Mouse (Mus musculus) CH12.LX (cell line): Measurements from ENCODE around the gene Armc5. TPM values are rescaled to one million over a fixed set of nuclear protein-coding genes. Genes with fewer than 3 reads are reported as not detected.

Source experiments
- DNase-seq: peaks from one replicate; pipeline ENCODE4 v3.0.0-alpha.2; 2013; ENCODE audit errors: extremely low read depth
- H3K27ac ChIP-seq: 2 replicates; pipeline ENCODE4 v1.5.1; 2012; ENCODE audit warnings: low read depth, mild to moderate bottlenecking, control low read depth, moderate library complexity; ENCODE audit not compliant: insufficient read depth
- H3K27me3 ChIP-seq: replicated peaks from 2 replicates; pipeline ENCODE3; 2012; ENCODE audit warnings: inconsistent platforms
- H3K36me3 ChIP-seq, 2 experiments: replicated peaks in 1 of 2; 2 replicates each; pipeline versions ENCODE3 to v1.6.1; 2012; ENCODE audit warnings: inconsistent platforms in 1 of 2, low read length in 1 of 2, mild to moderate bottlenecking in 1 of 2, mixed read lengths in 1 of 2, moderate library complexity in 1 of 2; ENCODE audit not compliant: control insufficient read depth in 1 of 2, insufficient read depth in 1 of 2
- H3K4me1 ChIP-seq, 2 experiments: 2 replicates each; pipeline ENCODE4 v1.6.1; 2012; ENCODE audit warnings: inconsistent platforms in 1 of 2, moderate library complexity in 1 of 2; ENCODE audit not compliant: insufficient read depth in 2 of 2, control insufficient read depth in 1 of 2
- H3K4me2 ChIP-seq: 2 replicates; pipeline ENCODE4 v1.6.1; 2012; ENCODE audit warnings: low read depth, mild to moderate bottlenecking, control low read depth; ENCODE audit not compliant: poor library complexity, insufficient read depth, severe bottlenecking
- H3K4me3 ChIP-seq, 3 experiments: fragments of 150-350 bp in 1 of 3; sonication (generic) in 1 of 3; replicated peaks in 1 of 3; 2 replicates each; pipeline versions ENCODE3 to v1.5.1; 2011 to 2012; ENCODE audit warnings: low read depth in 2 of 3, low read length in 2 of 3, mild to moderate bottlenecking in 2 of 3, moderate library complexity in 2 of 3, control low read depth in 1 of 3, improper control_type of control experiment in 1 of 3, inconsistent platforms in 1 of 3, mixed read lengths in 1 of 3; ENCODE audit not compliant: poor library complexity in 1 of 3
- H3K79me2 ChIP-seq: replicated peaks from 2 replicates; pipeline ENCODE4 v1.6.1; 2012; ENCODE audit warnings: mild to moderate bottlenecking, moderate library complexity; ENCODE audit not compliant: control insufficient read depth, poor library complexity, insufficient read depth, severe bottlenecking; ENCODE audit errors: extremely low read depth
- H3K9ac ChIP-seq: 2 replicates; pipeline ENCODE4 v1.6.1; 2012; ENCODE audit warnings: low read depth, mild to moderate bottlenecking, control low read depth, moderate library complexity; ENCODE audit not compliant: insufficient read depth
- H3K9me3 ChIP-seq: replicated peaks from 2 replicates; pipeline ENCODE3; 2012; ENCODE audit warnings: low read length, inconsistent platforms, mixed read lengths
- CTCF ChIP-seq, 2 experiments: IDR thresholded peaks in 1 of 2; conservative IDR thresholded peaks in 1 of 2; 2 replicates each; pipeline ENCODE4 v1.5.1; 2011 to 2012; ENCODE audit warnings: low read depth in 2 of 2, low read length in 2 of 2, improper control_type of control experiment in 1 of 2, inconsistent platforms in 1 of 2, mild to moderate bottlenecking in 1 of 2, moderate library complexity in 1 of 2
- EP300 ChIP-seq: IDR thresholded peaks from 2 replicates; pipeline ENCODE4 v1.6.1; 2011; ENCODE audit warnings: low read length, improper control_type of control experiment
- IRF4 ChIP-seq: IDR thresholded peaks from 2 replicates; pipeline ENCODE4 v1.6.1; 2014; ENCODE audit warnings: low read depth, mild to moderate bottlenecking, inconsistent platforms, low read length, improper control_type of control experiment
- JUN ChIP-seq: IDR thresholded peaks from 2 replicates; pipeline ENCODE4 v1.6.1; 2011; ENCODE audit warnings: low read depth, mild to moderate bottlenecking, low read length, improper control_type of control experiment, moderate library complexity; ENCODE audit not compliant: insufficient read depth
- JUND ChIP-seq: conservative IDR thresholded peaks from 2 replicates; pipeline ENCODE4 v1.6.1; 2011; ENCODE audit warnings: low read depth, low read length, improper control_type of control experiment
- MEF2A ChIP-seq: IDR thresholded peaks from 2 replicates; pipeline ENCODE4 v1.6.1; 2014; ENCODE audit warnings: low read depth, mild to moderate bottlenecking, inconsistent platforms, low read length, improper control_type of control experiment, borderline replicate concordance
- MXI1 ChIP-seq: IDR thresholded peaks from 2 replicates; pipeline ENCODE4 v1.6.1; 2011; ENCODE audit warnings: mild to moderate bottlenecking, low read depth, low read length, improper control_type of control experiment
- PAX5 ChIP-seq: IDR thresholded peaks from 2 replicates; pipeline ENCODE4 v1.6.1; 2012; ENCODE audit warnings: low read length, inconsistent platforms, mixed read lengths
- RCOR1 ChIP-seq: conservative IDR thresholded peaks from 2 replicates; pipeline ENCODE4 v1.6.1; 2012; ENCODE audit warnings: low read depth, mild to moderate bottlenecking, inconsistent platforms, low read length, improper control_type of control experiment
- SIN3A ChIP-seq: IDR thresholded peaks from 2 replicates; pipeline ENCODE4 v1.6.1; 2012; ENCODE audit warnings: low read length, improper control_type of control experiment, inconsistent platforms
- USF2 ChIP-seq: conservative IDR thresholded peaks from 2 replicates; pipeline ENCODE4 v1.6.1; 2011; ENCODE audit warnings: low read depth, low read length, improper control_type of control experiment
- ZC3H11A ChIP-seq: IDR thresholded peaks from 2 replicates; pipeline ENCODE4 v1.6.1; 2012; ENCODE audit warnings: low read depth, mild to moderate bottlenecking, inconsistent platforms, low read length, improper control_type of control experiment
- ZMIZ1 ChIP-seq: IDR thresholded peaks from 2 replicates; pipeline ENCODE4 v1.6.1; 2012; ENCODE audit warnings: low read depth, mild to moderate bottlenecking, inconsistent platforms, low read length, improper control_type of control experiment
- dilution Hi-C: fragments of 300-500 bp; cut with MboI; formaldehyde crosslinking; loops from 2 replicates; pipeline ENCODE4 v1.14.3; 2020; ENCODE audit warnings: low sequenced_read_pairs; ENCODE audit not compliant: extremely low pct_unique_long_range_greater_than_20kb, extremely low pct_ligation_motif_present
- in situ Hi-C: fragments of 300-500 bp; cut with MboI; formaldehyde crosslinking; loops from 3 replicates; pipeline ENCODE4 v1.14.3; 2019; ENCODE audit warnings: low sequenced_read_pairs, low pct_ligation_motif_present, low pct_unique_long_range_greater_than_20kb, mixed read lengths
- polyA plus RNA-seq: library from polyadenylated mRNA; unstranded; fragments of >175 nt; gene quantifications from 2 replicates; pipeline ENCODE4 v1.2.1, GENCODE M21; 2012; ENCODE audit warnings: low read depth; ENCODE audit not compliant: insufficient read length
- total RNA-seq, 2 experiments: library from RNA; depleted of rRNA; stranded (reverse); fragments of 300-350 nt in 1 of 2; fragments of >200 nt in 1 of 2; gene quantifications; 2 replicates each; pipeline ENCODE4 v1.2.3; 2012 to 2014

Gene Armc5
- total and polyA plus RNA-seq, 3 experiments = 5.0 to 14.4 (median 11.6) TPM

GRCm38 (mm10) chr7:128220936-128221335 lies 16.2 kb upstream of the Armc5 start:
- Histone ChIP-seq H3K9ac (no peak overlapping the region), H3K4me1 (0 out of 4 replicates have a peak, but pooled peaks cover 0 to under 1% of the 10 kb centered on the region in 2 experiments), H3K4me2 (no peak overlapping the region), H3K27me3 (peaks cover 8% of the 10 kb centered on the region), H3K4me3 (no peak overlapping the region), H3K36me3 (no peaks in the 10 kb centered on the region), H3K9me3 (peaks cover 4% of the 10 kb centered on the region), H3K79me2 (no peaks in the 10 kb centered on the region), H3K27ac (no peak overlapping the region)
- in situ Hi-C loops (no loop called here), dilution Hi-C loops (no loop called here)
- no peak for TF ChIP-seq CTCF (conservative IDR thresholded peaks at IDR 0.05 in 1 of 2, IDR thresholded peaks at IDR 0.05 in 1 of 2; ENCODE audit: low read depth in 2 of 2, low read length in 2 of 2)
- no peak for TF ChIP-seq ZMIZ1
- TF ChIP-seq ZC3H11A = no peak
- no peak for TF ChIP-seq RCOR1
- no peak for TF ChIP-seq PAX5
- DNase-seq = no peak

GRCm38 (mm10) chr7:128231741-128232140 lies 5.4 kb upstream of the Armc5 start:
- in situ Hi-C loops = no loop called here
- Histone ChIP-seq H3K36me3 (peaks cover 0 to 12% of the 10 kb centered on the region in 2 experiments), H3K27ac (no peak overlapping the region), H3K4me3 (no peak overlapping the region), H3K9ac (no peak overlapping the region), H3K79me2 (no peaks in the 10 kb centered on the region), H3K9me3 (peaks cover under 1% of the 10 kb centered on the region), H3K4me2 (no peak overlapping the region), H3K4me1 (peaks cover 16 to 28% of the 10 kb centered on the region in 2 experiments), H3K27me3 (peaks cover 2% of the 10 kb centered on the region)
- TF ChIP-seq MXI1 = peak; percentile 48; the same call in 1 of the 2 replicates
- no peak for TF ChIP-seq EP300
- peak; percentile 89 for TF ChIP-seq SIN3A
- dilution Hi-C loops = no loop called here
- peak; percentile 27 for DNase-seq

DNA sequence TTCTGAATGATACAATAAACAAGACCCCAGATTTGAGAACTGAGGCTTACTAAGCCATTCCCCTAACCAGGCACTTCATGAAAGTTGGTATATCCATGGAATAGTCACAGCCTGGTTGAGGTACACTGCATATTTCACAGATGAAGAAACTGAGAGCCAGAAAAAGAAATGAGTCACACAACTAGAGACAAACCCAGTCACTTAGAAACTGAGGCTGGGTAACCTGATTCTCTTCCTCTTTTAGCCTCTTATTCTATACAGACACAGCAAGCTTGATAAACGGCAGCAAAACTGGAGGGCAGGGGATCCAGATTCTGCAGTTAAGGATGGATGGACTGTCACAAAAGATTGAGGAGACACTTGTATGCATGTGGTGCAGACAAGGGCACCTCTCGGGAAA lies 2.3 kb upstream of the Armc5 start:
- DNase-seq = peak; percentile 67
- Histone ChIP-seq H3K4me1 (peaks cover 19 to 37% of the 10 kb centered on the region in 2 experiments), H3K27ac (no peak overlapping the region)

More for the DNA sequence above, 2.3 kb upstream of the Armc5 start:
- Histone ChIP-seq H3K4me2 (peak overlapping the region; percentile 11; the same call in 1 of the 2 replicates), H3K9ac (no peak overlapping the region), H3K36me3 (peaks cover 2 to 16% of the 10 kb centered on the region in 2 experiments), H3K9me3 (no peaks in the 10 kb centered on the region), H3K27me3 (no peaks in the 10 kb centered on the region), H3K79me2 (no peaks in the 10 kb centered on the region), H3K4me3 (no peak overlapping the region)
- in situ Hi-C loops = no loop called here
- dilution Hi-C loops = no loop called here
- peak; percentile 96 for TF ChIP-seq MEF2A
- TF ChIP-seq ZMIZ1 = no peak
- TF ChIP-seq JUN = peak; percentile 88
- TF ChIP-seq JUND = peak; percentile 87
- peak; percentile 86 for TF ChIP-seq IRF4
- TF ChIP-seq USF2 = no peak
- TF ChIP-seq EP300 = peak; percentile 93
